Mouse (Mus musculus): ENCODE data around the gene Gm43720.
"Not testable (repeated sequence)": the region's sequence is repeated elsewhere in the genome, so short reads cannot be mapped to it uniquely, and the experiment has no call there.

Gm43720 gene

DNA sequence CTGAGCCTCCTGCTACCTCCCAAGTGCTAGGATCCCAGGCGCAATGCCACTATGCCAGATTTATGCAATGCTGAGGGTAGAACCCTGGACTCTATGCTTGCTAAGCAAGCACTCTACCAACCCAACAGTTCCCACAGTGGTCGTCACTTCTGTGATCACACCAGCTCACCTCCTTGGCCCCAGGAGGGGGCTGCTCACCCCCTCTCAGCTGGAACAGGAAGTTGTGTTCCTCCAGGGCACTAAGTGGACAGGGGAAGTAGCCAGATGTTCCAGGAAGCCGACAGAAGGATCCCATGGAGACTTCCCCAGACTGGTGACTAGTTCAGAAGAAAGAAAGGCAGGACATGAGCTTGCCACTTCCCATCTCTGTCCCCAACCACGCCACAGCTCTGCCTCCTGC lies 17.8 kb downstream of the Gm43720 start:
- peak in 1 of 2 experiments; percentile 23 for DNase-seq

DNA sequence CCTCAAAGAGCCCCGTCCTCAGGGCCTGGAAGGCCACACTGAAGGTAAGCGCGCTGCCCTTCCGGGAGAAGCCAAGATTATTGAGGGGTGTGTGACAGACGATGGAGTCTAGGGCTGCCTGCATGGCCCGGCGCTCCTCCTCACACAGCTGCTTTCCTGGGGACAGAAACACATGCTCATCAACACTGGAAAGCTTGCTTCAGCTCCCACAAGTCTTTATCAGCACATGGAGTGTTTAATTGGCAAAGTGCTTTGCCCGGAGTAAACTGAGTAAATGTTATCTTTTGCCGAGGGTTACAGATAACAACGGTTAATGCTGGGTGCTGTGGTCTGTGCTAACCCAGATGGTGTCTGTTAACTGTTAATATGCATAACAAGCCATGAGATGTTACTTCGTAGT lies 18.9 kb downstream of the Gm43720 start:
- no peak for DNase-seq

GRCm38 (mm10) chr5:138260051-138260450 lies 19.7 kb downstream of the Gm43720 start:
- DNase-seq: no peak

- no peak for DNase-seq
Observed at GRCm38 (mm10) chr5:138258993-138259392, 20.8 kb downstream of the Gm43720 start.

DNA sequence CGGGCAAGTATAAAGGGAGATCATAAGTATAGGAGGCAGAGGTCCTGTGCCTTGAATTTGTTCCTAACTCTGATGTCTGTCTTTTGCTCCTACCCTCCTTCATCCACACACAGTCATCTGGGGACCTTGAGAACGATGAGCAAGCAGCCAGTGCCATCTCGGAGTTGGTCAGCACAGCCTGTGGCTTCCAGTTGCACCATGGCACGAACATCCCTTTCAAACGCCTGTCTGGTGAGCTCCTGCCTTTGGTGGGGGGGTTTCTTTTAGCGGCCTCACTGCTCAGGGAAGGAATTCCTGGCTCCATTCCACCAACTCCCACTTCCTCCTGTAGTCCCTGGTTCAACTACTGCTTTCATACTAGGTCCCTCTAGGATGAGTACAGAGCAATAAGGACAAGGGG lies 21.2 kb downstream of the Gm43720 start:
- no peak for DNase-seq

GRCm38 (mm10) chr5:138258078-138258477 lies 21.7 kb downstream of the Gm43720 start:
- DNase-seq: no peak

DNA sequence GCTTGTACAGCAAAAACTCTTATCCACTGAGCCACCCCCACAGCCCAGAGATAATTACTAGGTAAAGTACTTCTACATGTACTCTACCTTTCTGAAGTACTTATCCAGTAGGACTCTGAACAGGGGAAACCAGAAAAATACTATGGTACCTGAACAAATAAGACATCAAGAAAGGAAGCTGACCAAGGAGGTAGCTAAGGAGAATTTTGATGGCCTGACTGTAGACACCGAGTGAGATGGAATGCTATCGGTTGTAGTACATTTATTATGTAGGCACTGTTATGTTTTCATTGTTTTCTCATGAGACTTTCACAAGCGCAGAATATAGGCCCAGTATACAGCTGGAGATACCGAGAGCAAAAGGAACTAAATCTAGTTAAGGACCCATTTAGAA lies 22.2 kb downstream of the Gm43720 start:
- no peak for DNase-seq

DNA sequence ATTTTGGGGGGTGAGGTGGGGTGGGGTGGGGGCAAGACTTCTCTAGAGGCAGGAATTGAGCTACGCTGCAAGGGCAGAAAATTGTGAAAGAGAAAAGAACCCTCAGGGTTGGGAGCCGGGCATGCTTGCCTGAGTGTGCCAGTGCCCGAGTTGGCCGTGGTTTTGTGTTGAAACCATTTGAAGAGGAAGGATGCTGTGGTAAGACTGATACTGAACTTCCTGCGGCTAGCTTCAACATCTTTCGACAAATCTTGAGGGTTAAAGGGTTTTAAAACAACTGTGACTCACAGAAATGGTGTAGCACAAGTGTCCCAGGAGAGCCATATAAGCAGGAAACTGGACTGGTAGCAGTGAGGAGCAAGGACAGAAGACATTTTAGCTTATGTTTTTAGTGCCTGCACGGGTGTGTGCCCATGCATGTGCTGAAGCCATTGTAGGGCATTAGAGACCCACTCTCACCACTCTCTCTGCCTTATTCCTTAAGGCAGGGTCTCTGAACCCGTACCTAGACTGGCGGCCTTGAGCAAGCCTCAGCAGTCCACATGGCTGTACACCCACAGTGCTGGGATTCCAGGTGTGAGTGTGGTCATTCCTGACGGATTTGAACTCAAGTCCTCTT lies 22.7 kb downstream of the Gm43720 start:
- peak; percentile 40 to 48 for DNase-seq

DNA sequence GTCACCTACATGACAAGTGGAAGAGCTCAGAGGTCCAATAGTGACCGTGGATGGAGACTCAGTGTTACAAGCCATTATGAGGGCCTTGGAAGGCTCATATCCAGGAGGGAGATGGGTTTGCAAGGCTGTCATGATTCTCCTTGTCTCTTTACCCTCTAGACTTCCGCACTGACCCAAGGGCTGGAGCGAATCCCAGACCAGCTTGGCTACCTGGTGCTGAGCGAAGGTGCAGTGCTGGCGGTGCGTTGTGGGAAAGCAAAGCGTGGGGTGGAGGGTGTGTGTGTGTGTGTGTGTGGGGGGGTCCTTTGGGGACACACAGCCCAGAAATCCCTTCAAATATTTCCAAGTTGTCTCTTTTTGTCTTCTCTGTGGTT lies 23.7 kb downstream of the Gm43720 start:
- no peak for DNase-seq

GRCm38 (mm10) chr5:138255353-138256093 lies 24.2 kb downstream of the Gm43720 start, which contains the start of gene Lamtor4:
TSS of gene Lamtor4 (plus strand) at chr5:138255482.
- DNase-seq: peak; percentile 93 to 95

GRCm38 (mm10) chr5:138253061-138253460 lies 26.7 kb downstream of the Gm43720 start:
- no peak for DNase-seq

DNA sequence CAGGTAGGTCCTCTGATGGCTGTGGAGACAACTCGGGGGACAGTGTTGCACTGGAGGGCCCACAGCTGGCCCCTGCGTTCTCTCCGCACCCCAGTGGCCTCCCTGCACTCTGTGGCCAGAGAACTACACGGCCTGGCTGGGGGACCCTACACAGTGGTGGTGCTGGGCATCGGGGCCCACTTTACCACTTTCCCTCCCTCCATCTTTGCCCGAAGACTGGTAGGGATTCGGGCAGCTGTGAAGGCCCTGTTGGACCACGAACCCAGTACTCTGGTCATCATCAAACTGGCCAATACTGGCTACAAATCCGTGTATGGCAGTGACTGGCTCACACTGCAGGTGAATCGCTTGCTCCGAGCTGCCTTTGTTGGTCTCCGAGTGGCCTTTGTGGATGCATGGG lies 28.6 kb downstream of the Gm43720 start:
- peak in 1 of 2 experiments; percentile 20 for DNase-seq

DNA sequence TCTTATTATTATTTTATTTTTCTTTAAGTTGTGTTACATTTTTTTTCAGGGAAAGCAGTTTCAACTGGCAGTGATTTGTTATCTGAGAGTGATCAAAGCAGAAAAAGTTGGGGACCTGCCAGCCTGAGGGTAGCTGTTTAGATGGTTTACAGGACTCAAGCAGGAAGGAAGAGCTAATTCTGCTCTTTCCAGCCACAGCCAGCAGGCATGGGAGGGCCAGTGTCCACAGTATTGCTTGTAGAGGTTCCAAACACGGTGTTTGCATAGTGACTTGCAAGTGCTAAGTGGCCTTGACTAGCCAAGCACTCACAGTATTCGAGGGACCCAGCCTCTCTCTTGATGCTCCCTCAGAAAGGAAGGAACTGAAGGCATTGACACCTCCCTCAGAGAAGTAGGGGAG lies 38.2 kb downstream of the Gm43720 start:
- DNase-seq: peak in 1 of 2 experiments; percentile 29

DNA sequence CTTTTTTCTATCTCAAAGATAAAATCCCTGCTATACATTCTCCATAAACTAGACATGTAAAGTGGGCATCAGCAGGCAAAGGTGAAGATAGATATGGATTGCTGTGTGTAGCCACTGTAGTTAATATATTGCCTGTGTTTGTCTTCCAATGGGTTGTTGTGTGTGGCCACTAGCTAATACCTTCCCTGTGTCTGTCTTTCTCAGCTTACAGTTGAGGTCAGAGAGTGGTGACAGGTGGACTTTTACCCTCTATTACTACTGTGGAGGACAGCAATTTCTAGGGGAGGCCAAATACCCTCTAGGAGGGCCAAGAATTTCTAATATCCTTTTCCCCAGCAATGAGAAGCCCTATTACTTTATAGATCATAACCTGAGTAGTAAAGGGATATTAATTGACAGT lies 45.5 kb downstream of the Gm43720 start:
- no peak for DNase-seq

DNA sequence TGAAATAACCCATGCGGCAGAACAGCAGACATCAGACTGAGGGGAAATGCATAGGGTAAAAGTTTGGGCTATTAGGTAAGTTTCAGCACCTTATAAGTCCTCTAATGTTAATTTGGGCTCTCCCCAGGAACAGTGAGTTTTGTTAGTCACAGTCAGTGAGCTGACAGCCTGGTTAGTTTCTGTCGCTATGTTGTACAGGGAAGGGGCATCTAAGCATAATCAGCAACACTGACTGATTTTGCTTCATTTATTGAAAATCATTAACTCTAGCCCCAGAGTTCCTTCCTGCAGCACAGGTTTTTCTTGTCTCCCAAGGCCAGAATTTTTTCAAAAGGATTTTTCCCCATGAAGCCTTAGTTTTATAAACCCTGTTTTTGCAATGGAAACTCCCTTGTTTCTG lies 46.0 kb downstream of the Gm43720 start:
- DNase-seq: no peak

GRCm38 (mm10) chr5:138229511-138229910 lies 50.2 kb downstream of the Gm43720 start:
- no peak for DNase-seq

DNA sequence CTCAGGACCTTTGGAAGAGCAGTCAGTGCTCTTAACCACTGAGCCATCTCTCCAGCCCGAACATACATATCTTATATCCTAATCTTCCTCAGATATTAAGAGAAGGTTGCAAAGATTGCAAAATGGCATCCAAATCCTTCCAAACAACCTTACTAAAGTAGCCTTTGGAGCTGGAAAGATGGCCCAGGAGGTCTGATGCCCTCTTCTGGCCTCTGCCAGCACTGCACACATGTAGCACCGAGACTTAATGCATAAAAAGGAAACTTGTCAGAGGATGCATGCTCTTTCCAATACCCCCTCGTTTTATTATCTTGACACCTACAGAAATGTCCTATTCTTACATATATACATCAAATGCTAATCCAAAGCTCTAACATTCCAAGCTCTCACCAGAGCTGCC lies 51.7 kb downstream of the Gm43720 start:
- peak in 1 of 2 experiments; percentile 44 for DNase-seq

GRCm38 (mm10) chr5:138227367-138227766 lies 52.4 kb downstream of the Gm43720 start:
- DNase-seq: no peak

- DNase-seq: no peak
Observed at GRCm38 (mm10) chr5:138226491-138226890, 53.3 kb downstream of the Gm43720 start.

- no peak for DNase-seq
Observed at GRCm38 (mm10) chr5:138225700-138226099, 54.1 kb downstream of the Gm43720 start, which contains the start of gene Nxpe5. TSS of gene Nxpe5 (plus strand) at chr5:138225898.

- DNase-seq: no peak
Observed at GRCm38 (mm10) chr5:138223287-138223686, 56.5 kb downstream of the Gm43720 start.

DNA sequence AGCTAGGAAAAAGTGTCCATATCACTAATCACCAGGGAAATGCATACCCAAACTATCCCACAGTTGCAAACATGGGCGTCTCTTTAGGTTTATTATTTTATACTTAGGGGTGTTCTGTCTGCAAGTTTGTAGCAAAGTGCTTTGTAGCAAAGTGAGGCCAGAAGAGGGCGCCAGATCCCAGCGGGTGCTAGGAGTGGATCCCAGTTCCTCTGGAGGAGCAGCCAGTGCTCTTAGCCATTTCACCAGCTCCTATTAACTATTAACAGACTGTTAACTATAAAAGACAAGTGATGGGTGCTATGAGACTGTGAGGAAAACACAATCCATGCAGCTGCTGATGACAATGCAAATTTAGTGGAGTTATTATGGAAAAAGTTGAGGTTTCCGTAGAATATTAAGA lies 57.6 kb downstream of the Gm43720 start:
- DNase-seq: peak; percentile 71 to 87

DNA sequence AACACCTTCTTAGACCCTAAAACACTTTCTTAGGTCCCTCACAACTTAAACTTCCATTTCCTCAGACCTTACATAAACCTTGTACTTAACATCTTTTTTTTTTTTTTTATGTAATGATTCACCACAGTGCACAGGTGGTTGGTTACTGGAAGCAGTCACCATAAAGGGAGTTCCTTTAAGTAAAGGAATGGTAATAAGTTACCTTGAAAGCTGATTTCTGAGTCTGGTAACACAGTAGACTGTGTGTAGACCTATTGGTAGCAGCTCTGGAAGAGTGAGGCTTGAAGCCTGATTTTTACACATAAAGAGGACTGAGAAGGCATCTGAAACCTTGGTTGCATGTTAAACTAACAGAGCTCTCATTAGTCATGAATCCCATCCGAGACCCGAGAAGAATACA lies 59.9 kb downstream of the Gm43720 start:
- no peak for DNase-seq

- not testable (repeated sequence) for DNase-seq
Observed at GRCm38 (mm10) chr5:138216632-138217031, 63.1 kb downstream of the Gm43720 start.

Measured in lung, postnatal 4 days (tissue).